Mouse (Mus musculus): ENCODE data around the gene Rcc2.

DNA sequence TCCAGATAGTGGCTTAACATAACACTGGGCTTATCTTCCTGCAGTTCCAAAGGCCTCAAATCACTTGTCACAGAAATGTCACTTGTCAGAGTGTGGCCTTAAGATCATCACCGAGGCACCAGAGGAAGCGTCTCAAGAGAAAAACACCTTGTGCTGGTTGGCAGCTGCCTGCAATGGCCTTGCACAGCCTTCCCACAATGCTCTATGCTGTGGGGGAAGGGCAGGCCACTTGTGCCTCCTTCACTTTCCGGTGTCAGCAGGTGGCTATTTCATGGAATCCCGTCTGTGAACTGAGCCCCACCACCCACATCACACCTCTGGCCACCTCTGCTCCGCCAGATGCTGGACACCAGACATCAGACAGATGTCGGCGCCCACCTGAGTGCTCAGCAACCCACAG is 53.0 kb downstream of the Rcc2 start:
- TF ChIP-seq CTCF (IDR thresholded peaks at IDR 0.05) (no peak), EP300 (IDR thresholded peaks at IDR 0.05) (no peak)
